Mouse (Mus musculus): Measurements from ENCODE around the gene Siva1.

The Siva1 gene

DNA sequence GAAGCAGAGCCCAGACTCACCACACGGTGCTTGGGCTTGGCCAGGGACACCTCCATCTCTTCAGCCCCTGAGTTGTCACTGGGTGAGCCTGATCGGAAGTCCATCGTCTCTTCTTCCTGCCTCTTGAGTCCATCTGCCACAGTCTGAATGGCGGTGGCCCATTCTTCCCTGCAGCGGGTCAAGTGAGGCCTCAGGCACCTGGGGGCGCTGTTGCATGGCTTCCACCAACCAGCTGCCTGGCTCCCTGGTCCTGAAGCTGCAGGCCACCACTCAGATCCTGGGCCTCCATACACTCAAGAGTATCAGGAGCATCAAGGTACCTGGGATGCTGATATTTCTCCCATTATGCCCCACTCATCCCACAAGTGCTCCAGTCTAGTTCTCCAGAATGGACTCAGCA lies 14.6 kb downstream of the Siva1 start:
- no peak for DNase-seq (ENCODE audit: low spot score)

DNA sequence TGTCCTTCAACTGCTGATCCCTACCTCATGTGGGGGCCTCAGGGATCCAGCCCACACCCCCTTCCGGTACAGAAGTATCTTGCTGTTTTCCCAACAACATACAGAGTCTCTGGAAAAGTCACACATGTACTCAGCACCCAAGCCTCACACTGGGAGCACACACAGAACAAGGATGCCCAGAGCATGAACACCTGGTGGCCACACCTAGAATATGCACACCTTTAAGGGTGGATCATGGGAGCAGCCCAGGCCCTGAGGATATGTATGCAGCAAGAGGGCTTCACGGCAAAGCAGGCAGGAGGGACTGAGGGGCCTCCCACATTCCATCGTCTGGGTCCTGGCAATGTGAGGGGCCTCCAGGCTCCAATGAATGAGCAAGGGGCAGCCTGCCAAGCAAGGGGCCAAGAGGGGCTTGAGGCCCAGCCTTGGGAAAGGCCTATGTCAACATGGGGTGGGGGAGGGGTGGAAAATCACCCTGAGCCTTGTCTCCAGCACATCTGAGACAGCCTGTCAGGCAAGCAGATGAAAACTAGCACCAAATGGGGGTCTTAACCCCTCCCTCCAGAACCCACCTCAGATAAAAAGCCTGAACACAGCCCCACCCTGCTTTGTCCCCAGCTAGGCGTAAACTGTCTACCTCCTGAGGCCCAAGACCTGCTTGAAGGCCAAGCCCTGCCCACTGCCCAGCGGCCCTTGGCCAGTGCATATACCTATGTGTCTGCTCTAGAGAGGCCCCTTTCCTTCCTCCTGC lies 16.3 kb downstream of the Siva1 start:
- DNase-seq (ENCODE audit: low spot score) = no peak

DNA sequence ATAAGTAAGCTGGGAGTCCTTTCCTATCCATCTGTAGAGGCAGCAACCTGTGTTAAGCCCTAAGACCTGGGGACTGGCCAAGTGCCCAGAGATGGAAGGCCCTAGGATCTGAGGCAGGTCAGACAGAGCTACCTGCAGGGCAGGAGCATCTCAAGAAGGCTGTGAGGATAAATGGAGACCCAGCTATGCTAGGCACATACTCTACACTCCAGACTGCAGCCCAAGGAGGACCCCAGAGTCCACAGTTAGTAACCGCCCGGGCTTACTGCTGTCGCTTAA lies 16.8 kb downstream of the Siva1 start:
- no peak for DNase-seq (ENCODE audit: low spot score)

DNA sequence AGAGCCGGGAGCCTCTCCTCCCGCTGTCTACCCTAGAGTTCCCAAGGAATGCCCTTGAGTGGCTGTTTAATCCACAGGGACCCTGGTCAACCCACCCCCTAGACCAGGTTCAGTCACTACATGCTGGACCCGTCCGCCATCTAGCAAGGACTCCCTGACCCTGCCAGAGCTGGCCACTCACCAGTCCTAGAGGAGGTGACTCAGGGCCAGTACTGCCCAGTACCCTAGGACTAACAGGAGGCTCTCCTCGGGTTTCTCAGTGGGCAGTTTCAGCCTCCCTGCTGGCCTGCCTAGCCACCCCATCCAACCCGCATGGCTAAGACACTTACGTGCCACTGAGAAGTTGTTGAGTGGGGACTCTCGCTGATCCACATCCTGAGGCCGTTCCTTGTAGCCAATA lies 17.4 kb downstream of the Siva1 start:
- DNase-seq (ENCODE audit: low spot score) = no peak

DNA sequence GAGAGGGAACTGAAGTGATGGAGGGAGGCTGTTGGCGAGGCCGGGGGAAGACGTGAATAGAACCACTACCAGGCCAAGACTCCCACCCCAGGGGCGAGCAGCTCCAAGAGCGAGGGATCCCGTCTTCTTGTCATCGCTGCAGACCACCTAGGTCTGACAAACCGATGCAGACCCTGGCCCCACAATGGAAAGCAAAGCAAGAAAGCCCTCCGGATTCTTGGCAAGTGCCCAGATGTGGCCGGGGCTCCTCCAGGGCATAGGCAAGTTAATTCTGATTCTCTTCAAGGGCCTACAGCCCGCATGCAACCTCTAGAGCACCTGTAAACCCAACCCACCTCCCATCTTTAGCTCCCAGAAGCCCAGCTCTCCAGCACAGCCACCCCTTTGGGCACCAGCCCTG lies 18.8 kb downstream of the Siva1 start:
- DNase-seq (ENCODE audit: low spot score) = no peak

GRCm38 (mm10) chr12:112663716-112664115 lies 19.2 kb downstream of the Siva1 start:
- no peak for DNase-seq (ENCODE audit: low spot score)

- no peak for DNase-seq (ENCODE audit: low spot score)
These were observed 19.6 kb downstream of the Siva1 start for GRCm38 (mm10) chr12:112664124-112664523.

DNA sequence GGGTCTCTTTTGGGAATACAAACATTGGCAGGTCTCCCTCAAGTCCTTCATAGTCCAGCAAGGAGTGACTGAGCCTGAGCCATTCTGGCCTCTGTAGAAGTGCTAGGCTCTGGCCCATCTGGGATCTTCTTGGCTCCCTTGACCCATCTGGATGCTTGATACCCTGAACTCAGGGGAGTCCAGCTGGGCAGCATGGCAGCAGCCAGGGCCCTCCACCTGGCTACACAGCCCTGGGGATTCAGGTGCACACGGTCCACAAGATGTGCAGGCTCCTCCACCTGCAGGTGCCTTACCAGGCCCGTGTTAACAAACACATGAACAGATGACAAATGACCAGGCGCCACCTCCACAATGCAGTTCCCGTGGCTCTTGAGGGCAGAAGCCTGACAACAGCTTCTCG lies 20.2 kb downstream of the Siva1 start:
- no peak for DNase-seq (ENCODE audit: low spot score)

- no peak for DNase-seq (ENCODE audit: low spot score)
These were observed 21.0 kb downstream of the Siva1 start for GRCm38 (mm10) chr12:112665445-112665844.

DNA sequence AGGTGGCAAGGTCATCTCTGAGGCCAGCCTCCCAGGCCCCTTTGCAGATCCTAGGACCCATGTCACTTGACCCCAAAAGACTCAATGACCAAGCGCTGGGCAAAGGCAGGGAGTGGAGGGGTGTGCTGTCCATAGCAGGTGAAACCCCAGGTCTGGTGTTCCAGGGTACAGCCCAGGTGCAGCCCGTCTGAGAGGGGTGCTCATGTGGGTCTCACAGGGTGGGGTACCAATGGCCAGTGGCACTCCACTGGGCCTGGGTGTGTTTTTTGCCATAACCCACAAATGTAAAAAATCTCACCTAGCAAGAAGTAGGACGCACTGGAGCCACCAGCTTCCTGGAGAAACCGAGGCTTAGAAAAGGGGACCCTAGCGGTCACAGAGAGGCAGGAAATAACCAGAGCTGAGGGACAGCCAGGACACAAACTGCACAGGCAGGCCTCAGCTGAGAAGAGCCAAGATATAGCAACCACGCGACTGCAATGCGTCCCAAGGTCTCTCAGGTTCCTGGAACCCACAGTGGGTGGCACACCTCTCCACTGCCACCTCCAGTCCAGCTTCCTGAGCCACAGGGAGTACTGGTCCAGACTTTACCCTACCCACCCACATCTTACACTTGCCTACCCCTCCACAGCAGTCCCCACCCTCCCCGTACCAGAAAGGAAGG lies 21.5 kb downstream of the Siva1 start:
- DNase-seq (ENCODE audit: low spot score) = no peak

- DNase-seq (ENCODE audit: low spot score) = no peak
These were observed 23.3 kb downstream of the Siva1 start for GRCm38 (mm10) chr12:112667619-112668297.

- no peak for DNase-seq (ENCODE audit: low spot score)
These were observed 26.4 kb downstream of the Siva1 start for GRCm38 (mm10) chr12:112670718-112671393.

GRCm38 (mm10) chr12:112671891-112672290 lies 27.4 kb downstream of the Siva1 start:
- no peak for DNase-seq (ENCODE audit: low spot score)

- no peak for DNase-seq (ENCODE audit: low spot score)
These were observed 28.5 kb downstream of the Siva1 start for GRCm38 (mm10) chr12:112672744-112673575.

GRCm38 (mm10) chr12:112673576-112674091 lies 29.2 kb downstream of the Siva1 start:
- DNase-seq (ENCODE audit: low spot score) = no peak

GRCm38 (mm10) chr12:112674132-112675011 lies 29.9 kb downstream of the Siva1 start, which contains the start of gene Akt1:
TSS of gene Akt1 (minus strand) at chr12:112674884.
- no peak for DNase-seq (ENCODE audit: low spot score)

DNA sequence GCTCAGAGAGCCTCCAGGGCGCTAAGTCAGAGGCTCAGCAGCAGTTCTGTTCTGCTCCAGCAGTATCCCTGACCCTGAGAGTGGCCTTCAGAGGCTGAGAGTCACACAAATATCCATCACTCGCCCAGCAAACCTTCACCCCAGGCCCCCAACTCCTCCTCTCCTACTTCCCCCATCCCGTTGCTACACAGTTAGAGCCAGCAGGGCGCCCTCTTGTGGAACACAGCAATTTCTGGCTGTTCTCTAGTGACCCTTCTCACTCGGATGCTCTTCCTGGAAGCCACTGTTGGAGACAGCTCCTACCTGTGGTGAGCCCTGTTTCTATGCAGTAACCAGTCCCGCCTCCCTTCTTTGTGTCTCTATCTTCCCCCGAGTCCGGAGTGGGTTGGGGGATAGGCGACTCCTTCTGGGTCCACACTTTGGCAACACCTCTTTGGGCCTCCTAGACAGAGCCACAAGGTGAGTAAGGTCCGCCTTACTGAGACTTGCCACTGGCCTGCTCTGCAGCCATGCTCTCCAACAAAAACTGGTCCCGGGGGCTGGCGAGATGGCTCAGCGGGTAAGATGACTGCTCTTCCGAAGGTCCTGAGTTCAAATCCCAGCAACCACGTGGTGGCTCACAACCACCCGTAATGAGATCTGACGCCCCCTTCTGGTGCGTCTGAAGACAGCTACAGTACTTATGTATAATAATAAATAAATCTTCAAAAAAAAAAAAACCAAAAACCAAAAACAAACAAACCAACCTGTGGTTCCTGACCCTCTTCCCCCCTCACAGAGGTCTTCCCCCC lies 31.0 kb downstream of the Siva1 start:
- DNase-seq (ENCODE audit: low spot score) = no peak

DNA sequence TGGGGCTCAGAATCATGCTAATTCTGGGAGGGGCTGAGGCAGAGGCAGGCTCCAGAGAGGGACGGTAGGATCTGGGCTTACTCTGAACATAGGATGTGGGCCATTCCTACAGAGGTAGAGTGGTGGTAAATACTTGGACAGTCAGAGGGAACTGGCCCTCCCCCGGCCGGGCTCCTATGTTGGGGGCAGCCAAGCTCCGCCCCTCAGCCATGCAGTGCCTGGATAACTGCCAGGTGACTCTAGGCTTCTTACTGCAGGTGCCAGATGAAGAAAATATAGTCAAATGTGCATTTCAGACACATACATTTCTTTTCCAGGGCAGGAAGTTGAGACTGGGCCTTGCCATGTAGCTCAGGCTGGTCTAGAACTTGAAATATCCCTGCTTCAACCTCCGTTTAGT lies 32.6 kb downstream of the Siva1 start:
- no peak for DNase-seq (ENCODE audit: low spot score)

DNA sequence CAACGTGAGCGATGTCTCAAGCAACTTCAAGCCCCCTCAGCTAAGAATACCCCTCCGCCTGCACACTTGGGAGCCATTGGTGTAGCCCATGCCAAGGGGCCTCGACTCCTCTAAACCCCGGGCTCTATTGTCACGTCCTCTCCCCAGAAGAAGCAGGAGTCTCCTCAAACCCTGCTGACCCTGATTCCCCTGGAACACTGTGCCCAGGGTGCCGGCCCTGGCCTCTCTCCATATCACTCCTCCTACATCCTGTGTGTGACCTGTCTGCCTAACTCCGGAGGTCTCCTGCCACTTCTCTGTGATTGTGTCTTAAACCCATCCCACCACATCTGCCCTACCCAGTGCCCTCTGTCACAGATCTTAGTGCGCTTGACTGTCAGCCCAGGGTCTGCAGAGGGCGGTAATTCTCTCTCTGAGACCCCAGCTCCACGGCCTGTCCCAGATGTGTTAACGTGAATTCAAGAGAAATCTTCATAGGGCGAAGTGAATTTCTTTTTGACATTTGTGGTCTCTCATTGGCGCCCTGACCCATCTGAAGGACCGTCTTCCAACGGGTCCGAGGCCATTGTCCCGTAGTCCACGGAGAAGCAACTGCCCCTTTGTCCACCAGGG lies 33.6 kb downstream of the Siva1 start:
- no peak for DNase-seq (ENCODE audit: low spot score)
